Mouse (Mus musculus) lung, postnatal 0 days (tissue): Measurements from ENCODE around the gene Cyb5r1. TPM values are rescaled to one million over a fixed set of nuclear protein-coding genes. Genes with fewer than 3 reads are reported as not detected.

Experiments
- ATAC-seq: fragments of 200-750 bp; cut with Nextera tagmentation; 2 replicates; pipeline ENCODE4 v1.8.0; 2017; ENCODE audit warnings: moderate library complexity
- DNase-seq: peaks from one replicate; pipeline ENCODE4 v3.0.0-alpha.2; 2016; ENCODE audit warnings: low spot score
- H3K27ac ChIP-seq: fragments of 300-500 bp; sonication (generic); 2 replicates; pipeline ENCODE4 v1.5.1; 2014; ENCODE audit warnings: antibody characterized with exemption, mild to moderate bottlenecking, low read length, mixed read lengths
- H3K27me3 ChIP-seq: fragments of 300-500 bp; sonication (generic); replicated peaks from 2 replicates; pipeline ENCODE4 v1.6.1; 2014; ENCODE audit warnings: low read length, mixed read lengths; ENCODE audit not compliant: insufficient read depth
- H3K36me3 ChIP-seq: fragments of 300-500 bp; sonication (generic); 2 replicates; pipeline ENCODE4 v1.6.1; 2014; ENCODE audit warnings: low read length, mixed read lengths; ENCODE audit not compliant: insufficient read depth
- H3K4me1 ChIP-seq: fragments of 300-500 bp; sonication (generic); 2 replicates; pipeline ENCODE4 v1.6.1; 2014; ENCODE audit warnings: antibody characterized with exemption, low read depth, low read length, mixed read lengths; ENCODE audit not compliant: insufficient read depth
- H3K4me2 ChIP-seq: fragments of 300-500 bp; sonication (generic); replicated peaks from 2 replicates; pipeline ENCODE4 v1.6.1; 2014; ENCODE audit warnings: low read depth, mild to moderate bottlenecking, low read length, moderate library complexity, mixed read lengths
- H3K4me3 ChIP-seq: fragments of 300-500 bp; sonication (generic); 2 replicates; pipeline ENCODE4 v1.5.1; 2014; ENCODE audit warnings: low read depth, low read length
- H3K9ac ChIP-seq: fragments of 300-500 bp; sonication (generic); replicated peaks from 2 replicates; pipeline ENCODE4 v1.6.1; 2014; ENCODE audit warnings: low read depth, mild to moderate bottlenecking
- H3K9me3 ChIP-seq: fragments of 300-500 bp; sonication (generic); 2 replicates; pipeline ENCODE4 v1.6.1; 2016; ENCODE audit warnings: low read length, mixed read lengths
- CTCF ChIP-seq: IDR thresholded peaks from 2 replicates; pipeline ENCODE4 v1.5.1; 2016; ENCODE audit warnings: antibody characterized with exemption, mild to moderate bottlenecking
- EP300 ChIP-seq: IDR thresholded peaks from 2 replicates; pipeline ENCODE4 v1.6.1; 2016; ENCODE audit warnings: antibody characterized with exemption, mild to moderate bottlenecking, control low read depth
- WGBS: fragments of 180-500 bp; shearing (Covaris S2); extraction: QIAGEN DNeasy Blood & Tissue Kit; methylation state at CpG from one replicate; pipeline ENCODE4 v1.1.7; 2014; 5-methylcytosine and 5-hydroxymethylcytosine counted together
- polyA plus RNA-seq: library from polyadenylated mRNA; unstranded; fragments of >200 nt; fragmentation: Nextera tagmentation; extraction: Ambion mirVana; gene quantifications from 2 replicates; pipeline ENCODE4 v1.2.1, GENCODE M21; 2015

Gene Cyb5r1
- polyA plus RNA-seq, 1 experiment from 2014 or later = 15.3 TPM

GRCm38 (mm10) chr1:134450201-134450600 lies 44.8 kb downstream of the Cyb5r1 start:
- DNase-seq (no peak), ATAC-seq (no peak)
- Histone ChIP-seq H3K27ac (no peak overlapping the region), H3K4me3 (no peak overlapping the region), H3K27me3 (no peaks in the 10 kb centered on the region), H3K36me3 (no peaks in the 10 kb centered on the region), H3K4me1 (no peaks in the 10 kb centered on the region; the same call in 1 of the 2 replicates), H3K9ac (no peak overlapping the region), H3K9me3 (no peaks in the 10 kb centered on the region), H3K4me2 (no peak overlapping the region)
- TF ChIP-seq EP300 (no peak), CTCF (no peak)
- 78% methylated on average over 4 of the region's 4 CpGs for WGBS

DNA sequence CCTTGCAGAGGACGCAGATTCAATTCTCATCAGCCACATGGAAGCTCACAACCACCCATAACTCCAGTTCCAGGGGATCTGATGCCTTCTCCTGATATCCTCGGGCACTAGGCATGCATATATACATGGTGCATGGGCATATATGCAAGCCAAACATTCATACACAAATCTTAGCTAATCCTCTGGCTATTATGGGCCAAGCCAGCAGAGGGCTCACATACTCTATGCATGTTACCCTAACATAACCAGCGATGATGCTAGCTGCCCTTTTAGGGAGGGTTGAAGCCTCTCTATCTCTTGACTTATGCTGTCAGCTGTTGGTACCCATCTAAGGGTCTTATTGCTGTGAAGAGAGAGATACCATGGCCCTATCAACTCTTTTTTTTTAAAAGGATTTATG lies 45.6 kb downstream of the Cyb5r1 start:
- Histone ChIP-seq H3K9me3 (no peaks in the 10 kb centered on the region), H3K27me3 (no peaks in the 10 kb centered on the region), H3K4me1 (peaks cover 3% of the 10 kb centered on the region; the same call in 1 of the 2 replicates), H3K4me3 (no peak overlapping the region), H3K36me3 (no peaks in the 10 kb centered on the region), H3K4me2 (no peak overlapping the region), H3K9ac (no peak overlapping the region), H3K27ac (no peak overlapping the region)
- TF ChIP-seq EP300 = no peak
- peak; percentile 76 for TF ChIP-seq CTCF
- DNase-seq (peak; percentile 52), ATAC-seq (no peak)
- WGBS = 37% methylated on average over 3 of the region's 3 CpGs

GRCm38 (mm10) chr1:134454904-134455824 lies 49.8 kb downstream of the Cyb5r1 start, which contains the start of gene Klhl12:
Klhl12 (plus strand) TSS chr1:134455531.
- peak within 1 kb of the TSS; percentile 88 for H3K4me3 ChIP-seq
- peak within 1 kb of the TSS; percentile 88 for H3K27ac ChIP-seq
- peaks cover 5% of the 10 kb centered on the region; the same call in 1 of the 2 replicates for H3K4me1 ChIP-seq
- TF ChIP-seq CTCF (peak; percentile 21; the same call in 1 of the 2 replicates), EP300 (no peak)
- no peaks in the 10 kb centered on the region for H3K27me3 ChIP-seq
- ATAC-seq (peak; percentile 96), DNase-seq (peak; percentile 90)
- no peaks in the 10 kb centered on the region for H3K36me3 ChIP-seq
- peak within 1 kb of the TSS; percentile 88 for H3K4me2 ChIP-seq
- WGBS = under 1% methylated on average over 52 of the region's 61 CpGs
- no peaks in the 10 kb centered on the region for H3K9me3 ChIP-seq
- peak within 1 kb of the TSS; percentile 91 for H3K9ac ChIP-seq

- H3K4me3 ChIP-seq = peak overlapping the region; percentile 88
- DNase-seq (no peak), ATAC-seq (no peak)
- H3K4me1 ChIP-seq = peaks cover 5% of the 10 kb centered on the region; the same call in 1 of the 2 replicates
- no peaks in the 10 kb centered on the region for H3K9me3 ChIP-seq
- 18% methylated on average over 5 of the region's 5 CpGs for whole genome bisulfite sequencing
- no peak for TF ChIP-seq CTCF
- H3K9ac ChIP-seq = peak overlapping the region; percentile 91
- H3K27me3 ChIP-seq = no peaks in the 10 kb centered on the region
- peak overlapping the region; percentile 88 for H3K4me2 ChIP-seq
- H3K27ac ChIP-seq = peak overlapping the region; percentile 88; the same call in 1 of the 2 replicates
- H3K36me3 ChIP-seq = no peaks in the 10 kb centered on the region
Observed at GRCm38 (mm10) chr1:134456060-134456459, 50.7 kb downstream of the Cyb5r1 start.

DNA sequence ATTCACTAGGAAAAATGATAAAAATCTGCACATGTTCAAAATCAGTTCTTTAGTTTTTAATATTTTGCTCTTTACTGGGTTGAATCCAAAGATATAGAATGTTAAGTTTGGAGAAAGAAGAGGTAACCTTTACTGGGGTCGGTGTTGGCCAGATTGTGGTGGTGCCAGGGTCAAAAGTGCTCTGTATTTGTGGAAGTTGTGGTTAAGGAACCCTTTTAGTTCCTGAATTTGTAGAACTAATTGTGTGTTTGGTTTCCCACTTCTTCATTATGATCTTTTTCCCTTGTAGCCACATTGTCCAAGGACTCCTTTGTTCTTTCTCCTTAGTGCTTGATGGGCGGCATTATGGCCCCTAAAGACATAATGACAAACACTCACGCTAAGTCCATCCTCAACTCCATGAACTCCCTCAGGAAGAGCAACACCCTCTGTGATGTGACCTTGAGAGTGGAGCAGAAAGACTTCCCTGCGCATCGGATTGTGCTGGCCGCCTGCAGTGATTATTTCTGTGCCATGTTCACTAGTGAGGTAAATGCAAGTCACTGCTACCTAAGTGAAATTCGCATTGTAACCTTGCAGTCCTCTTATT lies 52.9 kb downstream of the Cyb5r1 start:
- ATAC-seq = no peak
- Histone ChIP-seq H3K36me3 (peaks cover 7% of the 10 kb centered on the region; the same call in 1 of the 2 replicates), H3K27me3 (no peaks in the 10 kb centered on the region), H3K9me3 (no peaks in the 10 kb centered on the region), H3K9ac (no peak overlapping the region), H3K4me2 (no peak overlapping the region), H3K27ac (no peak overlapping the region), H3K4me3 (no peak overlapping the region), H3K4me1 (peaks cover 5% of the 10 kb centered on the region; the same call in 1 of the 2 replicates)
- no peak for TF ChIP-seq CTCF
- DNase-seq = peak; percentile 16
- WGBS = 86% methylated on average over 7 of the region's 7 CpGs
